Mouse (Mus musculus): ENCODE measurements at regions not wholly inside any gene's neighbourhood (a gene's known extent, or its start where the extent isn't known, plus 50 kb on each side); places are given as distances from the start of the nearest gene placed in this dataset.
A peak's percentile ranks its signal among the peaks of the same experiment; 100 is the strongest.

GRCm38 (mm10) chrX:11800400-11800941 is 359.7 kb downstream of the Bcor start:
- peak; percentile 69 to 75 for DNase-seq

- DNase-seq: no peak
Measured at GRCm38 (mm10) chrX:11801208-11801607, 358.9 kb downstream of the Bcor start.

GRCm38 (mm10) chrX:11801621-11802020 is 358.5 kb downstream of the Bcor start:
- DNase-seq: no peak

- no peak for DNase-seq
Measured at GRCm38 (mm10) chrX:11802074-11802899, 357.9 kb downstream of the Bcor start.

GRCm38 (mm10) chrX:11803239-11803638 is 356.9 kb downstream of the Bcor start:
- no peak for DNase-seq

- no peak for DNase-seq
Measured at GRCm38 (mm10) chrX:11806896-11807252, 353.3 kb downstream of the Bcor start.

- peak; percentile 46 to 52 for DNase-seq
Measured at GRCm38 (mm10) chrX:11807253-11807882, 352.8 kb downstream of the Bcor start.

- no peak for DNase-seq
Measured at GRCm38 (mm10) chrX:11807883-11808262, 352.3 kb downstream of the Bcor start.

GRCm38 (mm10) chrX:11808911-11809310 is 351.2 kb downstream of the Bcor start:
- no peak for DNase-seq

- no peak for DNase-seq
Measured at GRCm38 (mm10) chrX:11814861-11815260, 345.3 kb downstream of the Bcor start.

- no peak for DNase-seq
Measured at GRCm38 (mm10) chrX:11815864-11816263, 344.3 kb downstream of the Bcor start.

- DNase-seq: no peak
Measured at GRCm38 (mm10) chrX:11818634-11819033, 341.5 kb downstream of the Bcor start.

- DNase-seq: no peak
Measured at GRCm38 (mm10) chrX:11821165-11821564, 339.0 kb downstream of the Bcor start.

GRCm38 (mm10) chrX:11821880-11822768 is 338.0 kb downstream of the Bcor start:
- peak; percentile 30 to 55 for DNase-seq

GRCm38 (mm10) chrX:11825948-11826347 is 334.2 kb downstream of the Bcor start:
- no peak for DNase-seq

- DNase-seq: no peak
Measured at GRCm38 (mm10) chrX:11826737-11827408, 333.3 kb downstream of the Bcor start.

- DNase-seq: no peak
Measured at GRCm38 (mm10) chrX:11829411-11830002, 330.6 kb downstream of the Bcor start.

- no peak for DNase-seq
Measured at GRCm38 (mm10) chrX:11837566-11837965, 322.6 kb downstream of the Bcor start.

GRCm38 (mm10) chrX:11839665-11840245 is 320.4 kb downstream of the Bcor start:
- no peak for DNase-seq

- no peak for DNase-seq
Measured at GRCm38 (mm10) chrX:11840319-11841035, 319.7 kb downstream of the Bcor start.

GRCm38 (mm10) chrX:11845566-11845965 is 314.6 kb downstream of the Bcor start:
- DNase-seq: no peak
